Mouse (Mus musculus): ENCODE results near the gene Cgrrf1. TPM values are rescaled to one million over a fixed set of nuclear protein-coding genes. Genes with fewer than 3 reads are reported as not detected.
A peak's percentile ranks its signal among the peaks of the same experiment; 100 is the strongest.
"Not testable (repeated sequence)": the region's sequence is repeated elsewhere in the genome, so short reads cannot be mapped to it uniquely, and the experiment has no call there.

Cgrrf1 gene
- polyA plus RNA-seq, 1 experiment from 2014 or later, result 34.1 TPM

GRCm38 (mm10) chr14:46803791-46804190 is 28.1 kb upstream of the Cgrrf1 start:
- Histone ChIP-seq H3K36me3 (peaks cover 22% of the 10 kb centered on the region; the same call in 1 of the 2 replicates), H3K4me1 (replicated peaks) (no peaks in the 10 kb centered on the region), H3K27me3 (ENCODE audit: insufficient read depth, poor library complexity, severe bottlenecking) (no peaks in the 10 kb centered on the region), H3K9me3 (no peaks in the 10 kb centered on the region), H3K4me3 (no peak overlapping the region), H3K27ac (no peak overlapping the region)
- no peak for DNase-seq (ENCODE audit: low spot score)
- WGBS, result 93% methylated on average over 1 of the region's 1 CpGs

GRCm38 (mm10) chr14:46806186-46806585 is 25.7 kb upstream of the Cgrrf1 start:
- H3K9me3 ChIP-seq, result no peaks in the 10 kb centered on the region
- no peaks in the 10 kb centered on the region for H3K4me1 ChIP-seq (replicated peaks)
- H3K27ac ChIP-seq, result no peak overlapping the region
- no peaks in the 10 kb centered on the region for H3K27me3 ChIP-seq (ENCODE audit: insufficient read depth, poor library complexity, severe bottlenecking)
- H3K4me3 ChIP-seq, result no peak overlapping the region
- DNase-seq (ENCODE audit: low spot score), result no peak
- H3K36me3 ChIP-seq, result peaks cover 31% of the 10 kb centered on the region
- 84% methylated on average over 5 of the region's 5 CpGs for WGBS

GRCm38 (mm10) chr14:46807927-46808326 is 24.0 kb upstream of the Cgrrf1 start:
- Histone ChIP-seq H3K27ac (no peak overlapping the region), H3K4me1 (replicated peaks) (no peaks in the 10 kb centered on the region), H3K27me3 (ENCODE audit: insufficient read depth, poor library complexity, severe bottlenecking) (no peaks in the 10 kb centered on the region), H3K36me3 (peaks cover 49% of the 10 kb centered on the region), H3K9me3 (no peaks in the 10 kb centered on the region), H3K4me3 (no peak overlapping the region)
- DNase-seq (ENCODE audit: low spot score), result no peak
- 90% methylated on average over 3 of the region's 3 CpGs for WGBS

- Histone ChIP-seq H3K36me3 (peaks cover 62% of the 10 kb centered on the region), H3K9me3 (no peaks in the 10 kb centered on the region), H3K27me3 (ENCODE audit: insufficient read depth, poor library complexity, severe bottlenecking) (no peaks in the 10 kb centered on the region), H3K27ac (no peak overlapping the region), H3K4me1 (replicated peaks) (peaks cover 4% of the 10 kb centered on the region), H3K4me3 (no peak overlapping the region)
- 82% methylated on average over 6 of the region's 6 CpGs for WGBS
- no peak for DNase-seq (ENCODE audit: low spot score)
Measured at GRCm38 (mm10) chr14:46815640-46816039, 16.3 kb upstream of the Cgrrf1 start.

- Histone ChIP-seq H3K4me1 (replicated peaks) (peaks cover 12% of the 10 kb centered on the region), H3K9me3 (no peaks in the 10 kb centered on the region), H3K27me3 (ENCODE audit: insufficient read depth, poor library complexity, severe bottlenecking) (no peaks in the 10 kb centered on the region), H3K27ac (no peak overlapping the region), H3K4me3 (no peak overlapping the region), H3K36me3 (peaks cover 48% of the 10 kb centered on the region)
- no peak for DNase-seq (ENCODE audit: low spot score)
- 94% methylated on average over 8 of the region's 8 CpGs for WGBS
Measured at GRCm38 (mm10) chr14:46816916-46817622, 14.9 kb upstream of the Cgrrf1 start.

- Histone ChIP-seq H3K36me3 (peaks cover 31% of the 10 kb centered on the region), H3K27me3 (ENCODE audit: insufficient read depth, poor library complexity, severe bottlenecking) (peaks cover 11% of the 10 kb centered on the region), H3K27ac (no peak overlapping the region), H3K4me3 (no peak overlapping the region), H3K9me3 (no peaks in the 10 kb centered on the region), H3K4me1 (replicated peaks) (peaks cover 12% of the 10 kb centered on the region)
- 95% methylated on average over 7 of the region's 7 CpGs for WGBS
- DNase-seq (ENCODE audit: low spot score), result no peak
Measured at GRCm38 (mm10) chr14:46818743-46819142, 13.2 kb upstream of the Cgrrf1 start.

- WGBS, result 97% methylated on average over 6 of the region's 6 CpGs
- Histone ChIP-seq H3K36me3 (peaks cover 26% of the 10 kb centered on the region), H3K4me1 (replicated peaks) (peaks cover 12% of the 10 kb centered on the region), H3K27me3 (ENCODE audit: insufficient read depth, poor library complexity, severe bottlenecking) (peaks cover 15% of the 10 kb centered on the region)
- not testable (repeated sequence) for H3K4me3 ChIP-seq; DNase-seq (ENCODE audit: low spot score); H3K27ac ChIP-seq; H3K9me3 ChIP-seq
Measured at GRCm38 (mm10) chr14:46819961-46820360, 12.0 kb upstream of the Cgrrf1 start.

- Histone ChIP-seq H3K9me3 (no peaks in the 10 kb centered on the region), H3K4me1 (replicated peaks) (peaks cover 12% of the 10 kb centered on the region), H3K36me3 (peaks cover 15% of the 10 kb centered on the region), H3K27ac (peak overlapping the region; percentile 93), H3K4me3 (peak overlapping the region; percentile 86), H3K27me3 (ENCODE audit: insufficient read depth, poor library complexity, severe bottlenecking) (peaks cover 15% of the 10 kb centered on the region)
- peak; percentile 11 for DNase-seq (ENCODE audit: low spot score)
- 2% methylated on average over 11 of the region's 11 CpGs for WGBS
Measured at GRCm38 (mm10) chr14:46821271-46821872, 10.6 kb upstream of the Cgrrf1 start.

GRCm38 (mm10) chr14:46821873-46822716 is 9.8 kb upstream of the Cgrrf1 start, which contains the start of gene Gmfb:
Gene Gmfb, minus strand, starts transcription at chr14:46822242.
- H3K9me3 ChIP-seq, result no peaks in the 10 kb centered on the region
- DNase-seq (ENCODE audit: low spot score), result peak; percentile 94
- peak within 1 kb of the TSS; percentile 93 for H3K27ac ChIP-seq
- peaks cover 15% of the 10 kb centered on the region for H3K27me3 ChIP-seq (ENCODE audit: insufficient read depth, poor library complexity, severe bottlenecking)
- peaks cover 8% of the 10 kb centered on the region for H3K36me3 ChIP-seq
- H3K4me3 ChIP-seq, result peak within 1 kb of the TSS; percentile 86
- WGBS, result under 1% methylated on average over 65 of the region's 65 CpGs
- H3K4me1 ChIP-seq (replicated peaks), result peaks cover 12% of the 10 kb centered on the region

- DNase-seq (ENCODE audit: low spot score), result no peak
- Histone ChIP-seq H3K36me3 (no peaks in the 10 kb centered on the region), H3K9me3 (no peaks in the 10 kb centered on the region), H3K4me1 (replicated peaks) (peaks cover 12% of the 10 kb centered on the region), H3K4me3 (no peak overlapping the region), H3K27me3 (ENCODE audit: insufficient read depth, poor library complexity, severe bottlenecking) (peaks cover 15% of the 10 kb centered on the region), H3K27ac (no peak overlapping the region)
- 75% methylated on average over 2 of the region's 2 CpGs for WGBS
Measured at GRCm38 (mm10) chr14:46823996-46824395, 7.9 kb upstream of the Cgrrf1 start.

- H3K27ac ChIP-seq, result no peak overlapping the region
- no peaks in the 10 kb centered on the region for H3K9me3 ChIP-seq
- DNase-seq (ENCODE audit: low spot score), result no peak
- no peaks in the 10 kb centered on the region for H3K36me3 ChIP-seq
- H3K4me3 ChIP-seq, result no peak overlapping the region
- peaks cover 15% of the 10 kb centered on the region for H3K27me3 ChIP-seq (ENCODE audit: insufficient read depth, poor library complexity, severe bottlenecking)
- 81% methylated on average over 1 of the region's 1 CpGs for WGBS
- peaks cover 11% of the 10 kb centered on the region for H3K4me1 ChIP-seq (replicated peaks)
Measured at GRCm38 (mm10) chr14:46827430-46827829, 4.5 kb upstream of the Cgrrf1 start.

GRCm38 (mm10) chr14:46831295-46831694 is 630 bp upstream of the Cgrrf1 start:
- Histone ChIP-seq H3K36me3 (no peaks in the 10 kb centered on the region), H3K27me3 (ENCODE audit: insufficient read depth, poor library complexity, severe bottlenecking) (no peaks in the 10 kb centered on the region), H3K27ac (peak overlapping the region; percentile 92), H3K4me1 (replicated peaks) (peaks cover 26% of the 10 kb centered on the region), H3K4me3 (peak overlapping the region; percentile 93), H3K9me3 (no peaks in the 10 kb centered on the region)
- no peak for DNase-seq (ENCODE audit: low spot score)
- WGBS, result 9% methylated on average over 4 of the region's 4 CpGs
